Mouse (Mus musculus) midbrain, postnatal 0 days (tissue): ENCODE data around the gene Map3k13. TPM values are rescaled to one million over a fixed set of nuclear protein-coding genes. Genes with fewer than 3 reads are reported as not detected.
A peak's percentile ranks its signal among the peaks of the same experiment; 100 is the strongest.

Experiments
- ATAC-seq: fragments of 200-750 bp; cut with Nextera tagmentation; 2 replicates; pipeline ENCODE4 v1.8.0; 2017; ENCODE audit warnings: moderate number of reproducible peaks, mild to moderate bottlenecking, moderate TSS enrichment, moderate library complexity; ENCODE audit not compliant: low FRiP score
- DNase-seq: peaks from one replicate; pipeline ENCODE4 v3.0.0-alpha.2; 2015; ENCODE audit warnings: low spot score
- H3K27ac ChIP-seq: fragments of 300-500 bp; sonication (generic); 2 replicates; pipeline ENCODE4 v1.5.1; 2014; ENCODE audit warnings: low read depth, mild to moderate bottlenecking, low read length, mixed read lengths
- H3K27me3 ChIP-seq: fragments of 300-500 bp; sonication (generic); 2 replicates; pipeline ENCODE4 v1.6.1; 2014; ENCODE audit warnings: low read length, control low read depth, mixed read lengths; ENCODE audit not compliant: insufficient read depth
- H3K36me3 ChIP-seq: fragments of 300-500 bp; sonication (generic); 2 replicates; pipeline ENCODE4 v1.6.1; 2014; ENCODE audit warnings: low read length, control low read depth, mixed read lengths; ENCODE audit not compliant: insufficient read depth
- H3K4me1 ChIP-seq: fragments of 300-500 bp; sonication (generic); 2 replicates; pipeline ENCODE4 v1.6.1; 2014; ENCODE audit warnings: mild to moderate bottlenecking, control low read depth, antibody characterized with exemption, low read length, mixed read lengths; ENCODE audit not compliant: insufficient read depth
- H3K4me2 ChIP-seq: fragments of 300-500 bp; sonication (generic); 2 replicates; pipeline ENCODE4 v1.6.1; 2014; ENCODE audit warnings: low read depth, mild to moderate bottlenecking, low read length, mixed read lengths; ENCODE audit not compliant: poor library complexity, severe bottlenecking
- H3K4me3 ChIP-seq: fragments of 300-500 bp; sonication (generic); 2 replicates; pipeline ENCODE4 v1.5.1; 2014; ENCODE audit warnings: low read depth, mild to moderate bottlenecking, low read length, moderate library complexity
- H3K9ac ChIP-seq: fragments of 300-500 bp; sonication (generic); replicated peaks from 2 replicates; pipeline ENCODE4 v1.6.1; 2014; ENCODE audit warnings: mild to moderate bottlenecking, low read length, moderate library complexity, mixed read lengths; ENCODE audit not compliant: poor library complexity, severe bottlenecking
- H3K9me3 ChIP-seq: fragments of 300-500 bp; sonication (generic); 2 replicates; pipeline ENCODE4 v1.6.1; 2016; ENCODE audit warnings: low read length, control low read depth
- CTCF ChIP-seq: IDR thresholded peaks from 2 replicates; pipeline ENCODE4 v1.5.1; 2016; ENCODE audit warnings: antibody characterized with exemption, mild to moderate bottlenecking
- WGBS: fragments of 180-500 bp; shearing (Covaris S2); extraction: QIAGEN DNeasy Blood & Tissue Kit; methylation state at CpG from one replicate; pipeline ENCODE4 v1.1.7; 2014; 5-methylcytosine and 5-hydroxymethylcytosine counted together
- polyA plus RNA-seq: library from polyadenylated mRNA; unstranded; fragments of >200 nt; fragmentation: Nextera tagmentation; extraction: Ambion mirVana; gene quantifications from 2 replicates; pipeline ENCODE4 v1.2.1, GENCODE M21; 2015
- total RNA-seq: library from RNA; depleted of rRNA; stranded (reverse); fragments of >200 nt; gene quantifications from 2 replicates; pipeline ENCODE4 v1.2.3, GENCODE M21; 2014

Map3k13 gene
- total and polyA plus RNA-seq, 2 experiments from 2014 or later = 4.0 to 12.1 TPM

DNA sequence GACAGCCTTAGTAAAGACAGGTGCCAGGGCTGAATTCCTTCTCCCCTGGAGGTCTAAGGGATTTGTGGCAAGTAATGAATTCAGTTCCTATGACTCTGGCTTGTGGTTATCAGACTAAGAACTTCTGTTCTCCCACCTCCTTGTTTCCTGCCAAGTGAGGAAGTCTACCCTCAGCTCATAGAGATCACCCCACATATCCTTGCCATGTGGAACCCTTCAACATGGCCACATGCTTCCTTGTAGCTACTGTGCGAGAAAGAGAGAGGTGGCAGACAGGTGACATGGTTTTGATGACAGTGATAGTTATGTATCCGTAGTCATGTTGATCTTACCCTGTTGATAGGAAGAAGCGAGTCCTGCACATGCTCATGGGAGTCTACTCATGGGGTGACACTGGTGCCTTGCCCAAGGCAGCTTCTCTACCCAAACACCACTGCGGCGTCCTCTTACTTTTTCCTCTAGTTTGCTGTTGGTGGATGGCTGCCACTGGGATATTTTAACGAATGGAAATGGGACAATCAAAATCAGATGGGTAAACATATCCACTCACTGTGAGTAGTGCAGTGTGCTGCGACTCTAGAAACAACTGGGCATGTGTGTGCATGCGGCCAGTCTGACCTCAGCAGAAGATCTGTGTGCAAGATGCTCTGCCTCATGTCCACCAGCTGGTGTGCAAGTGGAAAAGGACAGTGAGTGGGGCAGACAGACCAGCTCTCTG lies 40.9 kb downstream of the Map3k13 start:
- no peak overlapping the region for H3K4me2 ChIP-seq
- ATAC-seq (no peak), DNase-seq (no peak)
- H3K27ac ChIP-seq = no peak overlapping the region
- no peaks in the 10 kb centered on the region for H3K9me3 ChIP-seq
- no peaks in the 10 kb centered on the region for H3K36me3 ChIP-seq
- no peak overlapping the region for H3K9ac ChIP-seq
- H3K4me3 ChIP-seq = no peak overlapping the region
- no peaks in the 10 kb centered on the region for H3K27me3 ChIP-seq
- no peak for TF ChIP-seq CTCF
- WGBS = 86% methylated on average over 8 of the region's 8 CpGs
- H3K4me1 ChIP-seq = no peaks in the 10 kb centered on the region

DNA sequence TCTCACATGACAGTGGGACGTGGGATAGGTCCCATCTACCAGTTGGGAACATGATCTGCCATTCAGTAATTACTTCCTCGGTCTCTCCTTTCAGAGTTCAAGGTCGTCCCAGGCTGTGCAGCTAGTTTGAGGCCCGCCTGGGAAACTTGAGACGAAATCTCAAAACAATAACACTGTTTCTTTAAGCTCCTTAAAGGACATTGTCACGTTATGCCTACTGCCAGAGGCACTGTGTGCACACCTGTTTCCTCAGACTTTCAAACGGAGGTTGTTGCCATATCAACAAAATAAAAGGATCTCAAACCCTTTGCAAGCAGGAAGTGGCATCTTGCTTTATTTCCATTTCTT lies 41.4 kb downstream of the Map3k13 start:
- Histone ChIP-seq H3K4me1 (no peaks in the 10 kb centered on the region), H3K4me2 (no peak overlapping the region), H3K4me3 (no peak overlapping the region), H3K36me3 (no peaks in the 10 kb centered on the region), H3K9me3 (no peaks in the 10 kb centered on the region), H3K9ac (no peak overlapping the region), H3K27ac (no peak overlapping the region), H3K27me3 (no peaks in the 10 kb centered on the region)
- ATAC-seq (no peak), DNase-seq (no peak)
- TF ChIP-seq CTCF = no peak
- 52% methylated on average over 7 of the region's 7 CpGs for WGBS

DNA sequence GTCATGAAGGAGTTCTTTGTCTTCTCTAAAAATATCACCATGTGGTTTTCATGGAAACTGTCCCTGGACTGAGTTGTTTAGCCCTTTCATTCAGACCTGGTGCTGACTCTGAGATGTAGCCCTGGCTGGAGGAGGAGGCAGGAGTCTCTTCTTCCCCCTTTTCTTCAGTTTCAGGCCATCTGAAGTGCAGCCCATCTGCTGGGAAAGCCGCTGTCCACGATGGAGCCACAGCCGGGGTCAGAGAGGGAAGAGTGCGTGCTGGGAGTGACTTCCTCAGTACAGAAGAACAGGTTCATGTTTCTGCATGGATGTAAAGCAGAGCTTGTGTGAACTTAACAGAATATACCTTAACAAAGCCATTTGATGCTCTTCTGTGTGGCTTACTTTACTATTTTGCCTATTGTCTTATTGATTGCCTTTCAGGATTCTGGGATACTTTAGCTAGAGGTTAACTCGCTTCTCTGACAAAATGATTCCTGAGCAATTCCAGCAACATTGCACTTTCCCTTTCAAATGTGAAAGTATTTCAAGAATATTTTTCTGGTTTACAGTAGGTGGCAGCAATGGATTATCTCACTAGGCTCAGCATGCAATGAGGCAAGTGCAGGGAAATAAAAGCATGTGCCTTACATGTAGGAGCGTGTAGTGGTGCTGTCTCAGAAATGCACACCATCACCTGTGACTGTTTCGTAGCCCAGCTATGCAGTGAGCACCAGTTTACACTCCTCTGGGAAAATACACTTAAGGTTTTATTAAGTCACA lies 42.3 kb downstream of the Map3k13 start:
- Histone ChIP-seq H3K36me3 (no peaks in the 10 kb centered on the region), H3K27ac (no peak overlapping the region), H3K27me3 (no peaks in the 10 kb centered on the region), H3K9ac (no peak overlapping the region), H3K9me3 (no peaks in the 10 kb centered on the region), H3K4me2 (no peak overlapping the region), H3K4me1 (no peaks in the 10 kb centered on the region), H3K4me3 (no peak overlapping the region)
- WGBS = 52% methylated on average over 7 of the region's 7 CpGs
- ATAC-seq = peak; percentile 70
- DNase-seq = peak; percentile 82
- peak; percentile 91 for TF ChIP-seq CTCF

DNA sequence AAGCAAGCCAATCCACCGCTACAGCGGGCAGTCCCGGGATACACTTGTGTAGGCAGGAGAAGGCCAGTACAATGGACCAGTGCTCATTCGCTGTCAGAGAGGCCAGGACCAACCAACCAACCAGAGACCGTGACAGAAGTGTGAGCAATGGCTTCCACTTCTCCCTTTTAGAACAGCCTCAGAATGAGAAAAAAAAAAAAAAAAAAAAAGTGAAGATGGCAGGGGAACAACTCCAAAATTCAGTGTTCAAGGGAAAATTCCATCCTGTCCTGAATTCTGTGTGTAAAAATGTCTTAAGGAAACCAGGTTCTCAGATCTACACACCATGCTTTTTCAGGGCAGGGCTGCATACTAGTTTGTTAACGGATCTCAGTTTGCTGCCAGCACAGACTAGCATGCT lies 43.5 kb downstream of the Map3k13 start:
- WGBS = 83% methylated on average over 6 of the region's 6 CpGs
- no peak overlapping the region for H3K4me3 ChIP-seq
- H3K27ac ChIP-seq = no peak overlapping the region
- no peak for ATAC-seq
- no peaks in the 10 kb centered on the region for H3K36me3 ChIP-seq
- H3K27me3 ChIP-seq = no peaks in the 10 kb centered on the region
- DNase-seq = no peak
- H3K9me3 ChIP-seq = no peaks in the 10 kb centered on the region
- no peak overlapping the region for H3K4me2 ChIP-seq
- no peaks in the 10 kb centered on the region for H3K4me1 ChIP-seq
- no peak overlapping the region for H3K9ac ChIP-seq
- TF ChIP-seq CTCF = no peak

DNA sequence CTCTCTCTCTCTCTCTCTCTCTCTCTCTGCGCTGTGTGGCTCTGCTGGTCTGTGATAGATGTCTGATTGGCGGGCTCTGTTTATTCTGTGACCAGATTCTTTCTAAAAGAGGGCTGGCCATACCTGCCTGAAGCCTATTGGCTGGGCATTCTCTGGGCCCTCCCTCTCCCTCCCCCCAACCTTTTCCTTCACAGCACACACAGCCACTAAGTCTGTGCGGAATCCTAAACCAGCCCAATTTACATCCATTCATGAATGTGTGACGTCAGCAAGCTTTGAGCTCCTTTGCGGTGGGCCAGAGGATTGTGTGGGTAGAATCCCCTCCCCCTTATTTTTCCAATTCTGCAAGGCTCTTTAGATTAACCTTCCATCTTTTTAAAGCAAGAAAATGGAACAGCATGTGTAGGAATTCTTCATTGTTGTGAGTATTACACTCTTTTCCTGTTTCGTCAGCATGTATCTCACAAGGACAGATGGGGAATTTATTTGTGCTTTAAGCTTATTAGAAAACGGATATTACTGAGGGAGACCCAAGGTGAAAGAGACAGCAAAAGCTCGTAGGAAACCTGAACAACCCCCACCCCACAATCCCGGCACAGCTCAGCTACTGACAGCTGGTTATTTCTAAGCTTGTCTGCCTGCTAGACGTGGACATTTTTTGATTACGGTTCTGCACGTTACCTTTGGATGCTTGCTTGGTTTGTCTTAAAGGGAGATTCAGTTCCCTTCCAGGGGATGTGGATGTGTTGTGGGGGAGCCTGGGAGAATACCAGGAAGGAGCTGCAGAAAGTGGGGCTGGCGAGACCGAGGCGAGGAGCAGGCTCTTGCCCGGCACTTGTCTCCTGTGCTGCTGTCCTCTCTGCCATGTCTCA lies 51.9 kb downstream of the Map3k13 start:
- no peaks in the 10 kb centered on the region for H3K27me3 ChIP-seq
- 0 out of 2 replicates have a peak, but pooled peaks cover 7% of the 10 kb centered on the region for H3K4me1 ChIP-seq
- no peaks in the 10 kb centered on the region for H3K9me3 ChIP-seq
- peak overlapping the region; percentile 55 for H3K4me3 ChIP-seq
- H3K27ac ChIP-seq = peak overlapping the region; percentile 91
- TF ChIP-seq CTCF = no peak
- ATAC-seq (peak; percentile 100), DNase-seq (peak; percentile 97)
- peak overlapping the region; percentile 70 for H3K9ac ChIP-seq
- no peaks in the 10 kb centered on the region for H3K36me3 ChIP-seq
- WGBS = 0% methylated on average over 16 of the region's 16 CpGs
- H3K4me2 ChIP-seq = peak overlapping the region; percentile 56
